Mouse (Mus musculus): ENCODE measurements around the gene Ifitm5. TPM values are rescaled to one million over a fixed set of nuclear protein-coding genes. Genes with fewer than 3 reads are reported as not detected.
A peak's percentile ranks its signal among the peaks of the same experiment; 100 is the strongest.
"Not testable (repeated sequence)": the region's sequence is repeated elsewhere in the genome, so short reads cannot be mapped to it uniquely, and the experiment has no call there.

The Ifitm5 gene
- total RNA-seq (2021): not detected
- long read RNA-seq: 0 reads

- no peak for DNase-seq (ENCODE audit: low spot score in 2 of 2)
Observed at GRCm38 (mm10) chr7:140949824-140950530, at the start of gene Ifitm5. TSS of gene Ifitm5 (minus strand) at chr7:140950291.

- no peak for DNase-seq (ENCODE audit: low spot score in 2 of 2)
Observed at GRCm38 (mm10) chr7:140998853-140999700, 49.0 kb upstream of the Ifitm5 start.

GRCm38 (mm10) chr7:140997817-140998216 lies 47.7 kb upstream of the Ifitm5 start:
- no peak for DNase-seq (ENCODE audit: low spot score in 2 of 2)

- no peak for DNase-seq (ENCODE audit: low spot score in 2 of 2)
Observed at GRCm38 (mm10) chr7:140991117-140991689, 41.1 kb upstream of the Ifitm5 start.

GRCm38 (mm10) chr7:140990622-140991021 lies 40.5 kb upstream of the Ifitm5 start:
- DNase-seq (ENCODE audit: low spot score in 2 of 2): no peak

- no peak for DNase-seq (ENCODE audit: low spot score in 2 of 2)
Observed at GRCm38 (mm10) chr7:140990185-140990584, 40.1 kb upstream of the Ifitm5 start.

GRCm38 (mm10) chr7:140989022-140989421 lies 38.9 kb upstream of the Ifitm5 start:
- DNase-seq (ENCODE audit: low spot score in 2 of 2): no peak

GRCm38 (mm10) chr7:140987182-140988138 lies 37.4 kb upstream of the Ifitm5 start:
- DNase-seq (ENCODE audit: low spot score in 2 of 2): peak; percentile 10 to 30

- no peak for DNase-seq (ENCODE audit: low spot score in 2 of 2)
Observed at GRCm38 (mm10) chr7:140982971-140983370, 32.9 kb upstream of the Ifitm5 start.

GRCm38 (mm10) chr7:140981704-140982103 lies 31.6 kb upstream of the Ifitm5 start:
- DNase-seq (ENCODE audit: low spot score in 2 of 2): no peak

- DNase-seq (ENCODE audit: low spot score in 2 of 2): not testable (repeated sequence)
Observed at GRCm38 (mm10) chr7:140976720-140977119, 26.6 kb upstream of the Ifitm5 start.

- DNase-seq (ENCODE audit: low spot score in 2 of 2): no peak
Observed at GRCm38 (mm10) chr7:140975465-140975864, 25.4 kb upstream of the Ifitm5 start.

- no peak for DNase-seq (ENCODE audit: low spot score in 2 of 2)
Observed at GRCm38 (mm10) chr7:140974940-140975339, 24.8 kb upstream of the Ifitm5 start.

- no peak for DNase-seq (ENCODE audit: low spot score in 2 of 2)
Observed at GRCm38 (mm10) chr7:140973396-140974165, 23.5 kb upstream of the Ifitm5 start.

GRCm38 (mm10) chr7:140971479-140972171 lies 21.5 kb upstream of the Ifitm5 start:
- no peak for DNase-seq (ENCODE audit: low spot score in 2 of 2)

GRCm38 (mm10) chr7:140970931-140971330 lies 20.8 kb upstream of the Ifitm5 start:
- DNase-seq (ENCODE audit: low spot score in 2 of 2): no peak

GRCm38 (mm10) chr7:140968710-140969109 lies 18.6 kb upstream of the Ifitm5 start:
- not testable (repeated sequence) for DNase-seq (ENCODE audit: low spot score in 2 of 2)

GRCm38 (mm10) chr7:140967862-140968591 lies 17.9 kb upstream of the Ifitm5 start:
- no peak for DNase-seq (ENCODE audit: low spot score in 2 of 2)

GRCm38 (mm10) chr7:140966921-140967320 lies 16.8 kb upstream of the Ifitm5 start, which contains the start of gene Ifitm1:
TSS of gene Ifitm1 (plus strand) at chr7:140967221.
- no peak for DNase-seq (ENCODE audit: low spot score in 2 of 2)

Data from layer of hippocampus, adult 18-20 months (tissue).